Mouse (Mus musculus) heart, adult 2 months (tissue): Measurements from ENCODE around the gene Washc4.

ENCODE experiments used
- CTCF ChIP-seq: fragments of 200-600 bp; IDR thresholded peaks from 2 replicates; pipeline ENCODE4 v1.8.1; 2022; ENCODE audit warnings: antibody characterized with exemption, mild to moderate bottlenecking, moderate library complexity
- EP300 ChIP-seq: fragments of 200-500 bp; IDR thresholded peaks from 2 replicates; pipeline ENCODE4 v1.6.1; 2011; ENCODE audit warnings: low read depth, low read length, control low read depth; ENCODE audit not compliant: insufficient read depth
- POLR2A ChIP-seq: fragments of 200-500 bp; IDR thresholded peaks from 2 replicates; pipeline ENCODE4 v1.6.1; 2011; ENCODE audit warnings: mild to moderate bottlenecking, low read depth, low read length, control low read depth; ENCODE audit not compliant: insufficient read depth

DNA sequence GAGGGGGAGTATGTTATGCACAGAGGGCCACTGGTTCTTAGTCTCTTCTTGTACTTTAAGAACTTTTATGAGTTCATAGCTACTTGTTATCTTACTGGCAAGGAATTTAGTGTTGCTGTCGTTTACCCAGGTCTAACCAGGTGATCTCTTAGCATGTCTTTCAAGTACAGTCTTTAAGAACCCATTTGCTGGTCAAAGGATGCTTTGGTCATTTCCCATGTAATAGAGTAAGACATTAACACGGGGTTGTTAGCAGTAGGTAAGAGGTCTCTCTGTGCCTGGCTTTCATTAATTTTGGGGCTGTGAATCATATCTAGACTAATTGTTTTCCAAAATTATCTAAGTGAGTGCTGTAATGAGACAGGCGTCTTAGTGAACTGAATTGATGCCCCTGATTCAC lies 1.8 kb downstream of the Washc4 start:
- no peak for TF ChIP-seq EP300
- TF ChIP-seq CTCF, result no peak
- TF ChIP-seq POLR2A, result no peak
